Mouse (Mus musculus) adrenal gland, postnatal 10 days (tissue): Measurements from ENCODE around the gene Kcns3. TPM values are rescaled to one million over a fixed set of nuclear protein-coding genes. Genes with fewer than 3 reads are reported as not detected.
"Not testable (repeated sequence)": the region's sequence is repeated elsewhere in the genome, so short reads cannot be mapped to it uniquely, and the experiment has no call there.

Experiments
- DNase-seq: peaks from one replicate; pipeline ENCODE4 v3.0.0; 2021; ENCODE audit warnings: mixed read lengths
- total RNA-seq, 2 experiments: library from RNA; stranded (reverse); gene quantifications; 2 replicates each; pipeline ENCODE4 v1.2.3; 2021

Gene Kcns3
- total RNA-seq, 2 experiments from 2014 or later, result 4.8 to 7.9 TPM

DNA sequence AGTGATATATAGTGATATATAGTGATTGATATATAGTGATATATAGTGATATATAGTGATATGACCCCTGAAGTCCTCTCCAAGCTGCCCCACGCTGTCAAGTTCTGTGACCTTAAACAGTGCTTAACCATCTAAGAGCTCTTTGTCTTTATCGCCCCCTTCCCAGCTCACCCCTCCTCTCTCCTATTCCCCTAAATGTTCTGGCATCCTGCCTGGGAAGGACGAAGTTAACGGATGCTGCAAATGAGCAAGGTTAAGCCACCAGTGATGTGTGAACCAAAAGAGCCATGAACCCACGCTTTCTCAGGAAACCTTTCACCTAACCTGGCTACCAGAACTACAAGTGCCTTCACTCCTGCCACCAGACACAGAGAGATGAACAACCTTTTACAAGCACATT lies 64.0 kb downstream of the Kcns3 start:
- DNase-seq, result no peak

DNA sequence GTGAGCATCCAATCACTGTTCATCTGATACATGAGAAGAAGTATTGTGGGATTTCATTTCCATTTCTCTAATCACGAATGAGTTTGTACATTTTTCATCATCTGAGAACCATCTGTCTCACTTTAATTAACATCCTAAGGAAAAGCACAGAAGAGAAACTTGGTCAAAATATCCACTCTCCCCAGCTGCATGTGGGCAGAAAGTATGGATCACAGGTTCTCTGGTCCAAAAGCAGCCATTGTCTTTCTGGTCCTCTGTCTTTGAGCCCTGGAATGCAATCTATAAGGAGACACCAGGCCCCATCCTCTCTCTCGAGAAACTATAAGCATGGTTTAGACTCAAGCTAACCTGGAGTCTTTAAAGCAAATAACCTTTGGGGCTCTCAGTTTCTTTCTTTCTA lies 79.8 kb downstream of the Kcns3 start:
- DNase-seq, result no peak

DNA sequence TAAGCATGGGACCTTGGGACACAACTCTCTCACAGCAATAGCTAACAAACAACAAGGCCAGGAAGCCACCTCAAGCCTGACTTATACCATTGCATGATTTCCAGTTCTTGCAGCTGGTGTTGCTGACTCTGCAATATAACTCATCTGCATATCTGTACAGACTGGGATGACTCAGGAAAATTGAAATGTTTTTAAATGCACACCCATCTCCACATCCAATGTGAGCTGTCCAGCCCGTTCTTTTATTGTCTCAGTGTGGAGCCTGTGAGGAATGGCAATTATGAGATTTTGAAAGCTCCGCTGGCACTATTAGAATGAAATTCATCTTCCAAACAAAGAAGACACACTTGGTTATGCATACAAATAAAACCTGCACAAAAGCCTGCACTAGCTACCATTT lies 84.0 kb downstream of the Kcns3 start:
- no peak for DNase-seq

- DNase-seq, result not testable (repeated sequence)
Observed at GRCm38 (mm10) chr12:11052676-11053075, 98.2 kb downstream of the Kcns3 start.

DNA sequence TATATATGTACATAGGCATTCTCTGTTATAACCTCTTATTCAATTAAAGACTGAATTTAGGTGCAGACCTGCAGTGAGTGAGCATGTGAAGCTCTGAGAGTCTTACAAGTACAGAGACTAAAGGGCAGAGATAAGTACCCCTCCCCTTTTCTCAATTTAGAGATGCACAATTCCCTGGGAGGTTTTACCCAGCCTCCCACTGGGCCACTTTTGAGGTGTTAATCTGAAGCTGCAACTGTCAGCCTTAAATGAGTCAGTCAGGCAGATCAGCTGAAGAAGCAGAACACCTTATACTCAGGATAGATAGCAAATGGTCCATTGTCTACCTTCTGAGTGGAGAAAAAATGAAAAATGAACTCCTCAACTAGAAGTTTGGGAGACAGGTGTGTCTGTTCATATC lies 109.0 kb downstream of the Kcns3 start:
- DNase-seq, result no peak

Other genes with a start within 250 kb of the Kcns3 start
- not detected for gene Msgn1, start 57.9 kb upstream of the Kcns3 start, total RNA-seq
- 1 to 10 TPM; 5.6 to 7.6 TPM for gene Gen1, start 114.7 kb upstream of the Kcns3 start, total RNA-seq
- 10 to 100 TPM; 50.0 to 58.1 TPM for gene Smc6, start 114.8 kb upstream of the Kcns3 start, total RNA-seq